Mouse (Mus musculus) embryonic facial prominence, embryonic 11.5 days (tissue): ENCODE data around the gene Mad2l2. TPM values are rescaled to one million over a fixed set of nuclear protein-coding genes. Genes with fewer than 3 reads are reported as not detected.

Experiments
- ATAC-seq: fragments of 200-750 bp; cut with Nextera tagmentation; replicated peaks from 2 replicates; pipeline ENCODE4 v1.8.0; 2017; ENCODE audit warnings: low read depth; ENCODE audit not compliant: insufficient number of reproducible peaks, low FRiP score, low TSS enrichment
- DNase-seq: peaks from one replicate; pipeline ENCODE4 v3.0.0-alpha.2; 2015; ENCODE audit warnings: low spot score
- H3K27ac ChIP-seq: fragments of 300-500 bp; sonication (generic); replicated peaks from 2 replicates; pipeline ENCODE4 v1.5.1; 2014; ENCODE audit warnings: mild to moderate bottlenecking, low read depth, low read length, control low read depth
- H3K27me3 ChIP-seq: fragments of 300-500 bp; sonication (generic); 2 replicates; pipeline ENCODE4 v1.6.1; 2014; ENCODE audit warnings: mild to moderate bottlenecking, low read length, moderate library complexity, mixed read lengths; ENCODE audit not compliant: control insufficient read depth, insufficient read depth
- H3K36me3 ChIP-seq: fragments of 300-500 bp; sonication (generic); replicated peaks from 2 replicates; pipeline ENCODE4 v1.6.1; 2014; ENCODE audit warnings: low read depth, mild to moderate bottlenecking, low read length, moderate library complexity, mixed read lengths; ENCODE audit not compliant: control insufficient read depth, insufficient read depth
- H3K4me1 ChIP-seq: fragments of 300-500 bp; sonication (generic); 2 replicates; pipeline ENCODE4 v1.6.1; 2014; ENCODE audit warnings: low read length, mixed read lengths; ENCODE audit not compliant: control insufficient read depth, insufficient read depth
- H3K4me2 ChIP-seq: fragments of 300-500 bp; sonication (generic); 2 replicates; pipeline ENCODE4 v1.6.1; 2014; ENCODE audit warnings: low read depth, mild to moderate bottlenecking, control low read depth, low read length, moderate library complexity
- H3K4me3 ChIP-seq: fragments of 300-500 bp; sonication (generic); 2 replicates; pipeline ENCODE4 v1.5.1; 2014; ENCODE audit warnings: low read depth, low read length, control low read depth
- H3K9ac ChIP-seq: fragments of 300-500 bp; sonication (generic); replicated peaks from 2 replicates; pipeline ENCODE4 v1.6.1; 2014; ENCODE audit warnings: mild to moderate bottlenecking, control low read depth, low read length
- H3K9me3 ChIP-seq: fragments of 300-500 bp; sonication (generic); replicated peaks from 2 replicates; pipeline ENCODE4 v1.6.1; 2016; ENCODE audit warnings: mild to moderate bottlenecking, low read length, inconsistent platforms, mixed read lengths; ENCODE audit not compliant: control insufficient read depth
- WGBS: fragments of 180-500 bp; shearing (Covaris S2); extraction: QIAGEN DNeasy Blood & Tissue Kit; methylation state at CpG from one replicate; pipeline ENCODE4 v1.1.7; 2014; 5-methylcytosine and 5-hydroxymethylcytosine counted together
- polyA plus RNA-seq: library from polyadenylated mRNA; unstranded; fragments of >200 nt; fragmentation: Nextera tagmentation; extraction: Ambion mirVana; gene quantifications from 2 replicates; pipeline ENCODE4 v1.2.1, GENCODE M21; 2014

Mad2l2 gene
- polyA plus RNA-seq, 1 experiment from 2014 or later, result 75.3 TPM

GRCm38 (mm10) chr4:148085907-148086305 is 44.3 kb upstream of the Mad2l2 start:
- H3K27ac ChIP-seq, result no peak overlapping the region

DNA sequence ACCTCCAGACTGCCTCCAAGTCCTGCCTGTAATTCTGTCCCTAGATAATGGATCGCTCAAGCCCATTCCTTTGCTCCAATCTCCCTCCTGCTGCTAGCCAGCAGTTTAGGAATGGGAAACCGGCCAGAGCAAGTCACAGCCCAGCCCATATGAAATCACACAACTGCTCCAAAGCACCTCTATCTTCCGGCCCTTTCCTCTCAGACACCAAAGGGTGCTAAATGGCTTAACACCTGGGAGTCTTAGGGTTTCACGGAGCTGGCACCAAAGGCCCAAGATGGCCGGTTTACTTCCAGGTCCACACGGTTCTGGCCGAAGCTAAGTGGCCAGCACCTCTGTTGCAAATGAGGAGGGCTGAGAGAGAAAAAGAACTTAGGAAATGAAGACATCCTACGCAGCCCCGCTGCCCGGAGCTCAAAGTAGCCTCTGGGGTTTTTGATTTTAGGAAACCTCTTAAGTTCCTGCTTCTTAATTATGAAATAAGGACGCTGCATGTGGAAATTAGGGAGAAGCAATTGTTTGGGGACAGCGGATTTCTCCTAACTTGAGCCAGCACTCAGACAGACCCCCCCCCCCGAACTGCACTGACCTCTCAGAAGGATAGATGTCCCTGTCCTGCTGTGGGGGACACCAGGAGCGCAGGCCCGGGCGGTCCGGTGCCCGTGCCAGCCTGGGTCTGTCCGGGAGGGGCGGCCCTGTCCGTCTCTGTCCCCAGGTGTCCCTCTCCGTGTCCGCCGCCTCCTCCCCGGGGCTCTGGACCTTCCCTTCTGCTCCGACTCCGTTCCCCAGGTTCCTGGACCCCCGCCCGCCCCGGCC is 42.9 kb upstream of the Mad2l2 start:
- ATAC-seq (peak; percentile 60), DNase-seq (no peak)
- Histone ChIP-seq H3K36me3 (no peaks in the 10 kb centered on the region), H3K27me3 (no peaks in the 10 kb centered on the region), H3K4me2 (peak overlapping the region; percentile 93), H3K9me3 (no peaks in the 10 kb centered on the region), H3K4me1 (peaks cover 3% of the 10 kb centered on the region; the same call in 1 of the 2 replicates), H3K9ac (peak overlapping the region; percentile 79), H3K4me3 (peak overlapping the region; percentile 75), H3K27ac (no peak overlapping the region)
- WGBS, result 5% methylated on average over 30 of the region's 30 CpGs

More at GRCm38 (mm10) chr4:148085907-148086305, 44.3 kb upstream of the Mad2l2 start:
- 69% methylated on average over 3 of the region's 3 CpGs for WGBS
- peaks cover 3% of the 10 kb centered on the region; the same call in 1 of the 2 replicates for H3K4me1 ChIP-seq
- no peak overlapping the region for H3K4me2 ChIP-seq
- H3K27me3 ChIP-seq, result no peaks in the 10 kb centered on the region
- no peaks in the 10 kb centered on the region for H3K9me3 ChIP-seq
- H3K4me3 ChIP-seq, result no peak overlapping the region
- no peaks in the 10 kb centered on the region for H3K36me3 ChIP-seq
- ATAC-seq (no peak), DNase-seq (no peak)
- H3K9ac ChIP-seq, result no peak overlapping the region

- DNase-seq, result peak; percentile 95
- peak; percentile 90 for ATAC-seq
- H3K4me3 ChIP-seq, result peak within 1 kb of the TSS; percentile 75
- no peaks in the 10 kb centered on the region for H3K9me3 ChIP-seq
- H3K27ac ChIP-seq, result no peak within 1 kb of the TSS
- H3K4me2 ChIP-seq, result peak within 1 kb of the TSS; percentile 93
- peak within 1 kb of the TSS; percentile 79 for H3K9ac ChIP-seq
- WGBS, result 6% methylated on average over 34 of the region's 34 CpGs
- no peaks in the 10 kb centered on the region for H3K27me3 ChIP-seq
- H3K36me3 ChIP-seq, result no peaks in the 10 kb centered on the region
- peaks cover 3% of the 10 kb centered on the region; the same call in 1 of the 2 replicates for H3K4me1 ChIP-seq
Observed at GRCm38 (mm10) chr4:148087907-148088527, 42.2 kb upstream of the Mad2l2 start, which contains the start of gene Agtrap. TSS of gene Agtrap (minus strand) at chr4:148088031.

DNA sequence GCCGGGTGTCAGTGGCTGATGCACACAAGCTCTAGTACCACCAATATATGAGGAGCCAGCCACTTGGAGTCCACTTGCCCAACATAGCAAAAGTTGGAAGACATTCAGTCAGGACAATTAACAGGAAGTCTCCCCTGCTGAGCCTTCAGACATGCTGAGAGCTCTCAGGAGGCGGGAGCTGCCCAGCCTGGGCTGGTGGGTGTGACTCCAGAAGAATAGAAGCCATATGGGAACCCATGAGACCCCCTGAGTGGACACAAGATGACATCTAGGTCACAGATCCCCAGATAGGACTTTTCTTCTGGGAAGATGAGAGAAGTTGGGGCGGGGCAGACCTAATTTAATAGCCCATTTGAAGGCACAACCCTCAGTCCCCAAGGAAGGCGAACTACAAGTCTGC is 41.0 kb upstream of the Mad2l2 start:
- H3K9me3 ChIP-seq, result no peaks in the 10 kb centered on the region
- no peak for DNase-seq
- H3K4me2 ChIP-seq, result no peak overlapping the region; the same call in 1 of the 2 replicates
- no peak overlapping the region for H3K4me3 ChIP-seq
- H3K36me3 ChIP-seq, result no peaks in the 10 kb centered on the region
- no peak overlapping the region for H3K27ac ChIP-seq
- WGBS, result 53% methylated on average over 4 of the region's 4 CpGs
- H3K9ac ChIP-seq, result no peak overlapping the region
- peaks cover 3% of the 10 kb centered on the region; the same call in 1 of the 2 replicates for H3K4me1 ChIP-seq
- H3K27me3 ChIP-seq, result no peaks in the 10 kb centered on the region
- ATAC-seq, result no peak

GRCm38 (mm10) chr4:148091181-148091580 is 39.0 kb upstream of the Mad2l2 start:
- Histone ChIP-seq H3K27ac (no peak overlapping the region), H3K4me3 (no peak overlapping the region), H3K4me2 (no peak overlapping the region), H3K36me3 (no peaks in the 10 kb centered on the region), H3K4me1 (peaks cover 3% of the 10 kb centered on the region; the same call in 1 of the 2 replicates), H3K9me3 (no peaks in the 10 kb centered on the region), H3K9ac (no peak overlapping the region), H3K27me3 (no peaks in the 10 kb centered on the region)
- no peak for ATAC-seq
- no peak for DNase-seq
- WGBS, result 83% methylated on average over 1 of the region's 1 CpGs

DNA sequence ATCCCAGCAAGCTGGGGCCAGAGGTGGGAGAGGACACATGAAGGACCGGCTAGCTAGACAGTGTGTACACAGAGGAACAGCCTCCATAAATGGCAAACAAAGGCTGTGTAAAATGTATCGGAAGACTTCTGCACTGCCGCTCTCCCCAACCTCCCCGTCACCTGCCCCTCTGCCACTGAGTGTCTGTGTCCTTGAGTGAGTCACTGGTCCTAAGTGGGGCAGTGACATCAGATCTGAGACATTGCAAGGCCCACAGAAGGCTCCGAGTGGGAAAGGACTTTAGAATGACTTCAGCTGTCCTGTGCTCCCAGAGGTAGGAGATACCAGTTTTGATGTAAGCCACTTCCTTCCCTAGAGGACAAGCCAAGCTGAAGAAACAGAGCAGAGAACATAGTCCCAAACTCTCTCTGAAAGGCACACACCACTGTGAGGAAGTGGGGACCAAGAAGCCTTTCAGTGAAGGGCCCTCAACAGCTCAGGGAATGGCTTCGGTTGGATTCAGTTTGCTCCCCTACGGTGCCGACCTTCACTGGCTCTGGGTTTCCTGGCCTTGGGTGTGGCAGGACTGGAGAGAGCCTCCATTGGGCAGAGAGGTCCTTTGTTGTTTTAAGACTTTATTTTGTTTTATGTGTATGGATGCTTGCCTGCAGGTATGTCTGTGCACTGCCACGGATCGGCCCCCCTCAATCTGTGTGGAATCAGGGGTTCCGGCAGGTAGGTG is 37.5 kb upstream of the Mad2l2 start:
- 89% methylated on average over 11 of the region's 11 CpGs for WGBS
- ATAC-seq (no peak), DNase-seq (no peak)
- Histone ChIP-seq H3K4me3 (no peak overlapping the region), H3K4me2 (no peak overlapping the region), H3K27ac (no peak overlapping the region), H3K9me3 (no peaks in the 10 kb centered on the region), H3K27me3 (no peaks in the 10 kb centered on the region), H3K4me1 (no peaks in the 10 kb centered on the region), H3K9ac (no peak overlapping the region), H3K36me3 (no peaks in the 10 kb centered on the region)

DNA sequence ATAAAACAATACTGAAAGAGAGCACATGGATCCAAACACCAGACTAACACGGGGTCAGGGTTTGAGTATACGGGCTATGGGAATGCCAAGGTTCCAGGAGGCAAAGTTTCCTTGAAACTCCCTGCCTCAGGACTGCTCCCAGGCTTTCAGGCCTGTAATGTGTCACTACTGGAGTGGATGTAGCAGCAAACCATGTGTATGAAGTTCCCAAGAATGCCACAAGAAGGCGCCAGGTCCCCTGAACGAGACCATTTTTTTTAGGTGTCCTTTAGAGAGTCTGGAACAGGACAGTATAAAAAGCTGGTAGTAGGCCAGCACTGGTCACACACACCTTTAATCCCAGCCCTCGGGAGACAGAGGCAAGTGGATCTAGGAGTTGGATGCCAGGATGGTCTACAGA is 36.0 kb upstream of the Mad2l2 start:
- 83% methylated on average over 5 of the region's 5 CpGs for WGBS
- Histone ChIP-seq H3K4me3 (no peak overlapping the region), H3K4me2 (no peak overlapping the region), H3K9me3 (no peaks in the 10 kb centered on the region), H3K27me3 (no peaks in the 10 kb centered on the region), H3K9ac (no peak overlapping the region), H3K36me3 (no peaks in the 10 kb centered on the region), H3K4me1 (no peaks in the 10 kb centered on the region), H3K27ac (no peak overlapping the region)
- ATAC-seq, result no peak
- no peak for DNase-seq
